Mouse (Mus musculus) bone marrow, adult 2 months (tissue): ENCODE measurements at regions not wholly inside any gene's neighbourhood (a gene's known extent, or its start where the extent isn't known, plus 50 kb on each side); places are given as distances from the start of the nearest gene placed in this dataset.

ENCODE experiments used
- CTCF ChIP-seq: fragments of 200-500 bp; IDR thresholded peaks from 2 replicates; pipeline ENCODE4 v1.5.1; 2011; ENCODE audit warnings: low read length, control low read depth; ENCODE audit not compliant: control insufficient read depth, insufficient read depth
- POLR2A ChIP-seq: fragments of 200-500 bp; IDR thresholded peaks from 2 replicates; pipeline ENCODE4 v1.6.1; 2011; ENCODE audit warnings: low read depth, mild to moderate bottlenecking, control low read depth, low read length, borderline replicate concordance; ENCODE audit not compliant: control insufficient read depth

DNA sequence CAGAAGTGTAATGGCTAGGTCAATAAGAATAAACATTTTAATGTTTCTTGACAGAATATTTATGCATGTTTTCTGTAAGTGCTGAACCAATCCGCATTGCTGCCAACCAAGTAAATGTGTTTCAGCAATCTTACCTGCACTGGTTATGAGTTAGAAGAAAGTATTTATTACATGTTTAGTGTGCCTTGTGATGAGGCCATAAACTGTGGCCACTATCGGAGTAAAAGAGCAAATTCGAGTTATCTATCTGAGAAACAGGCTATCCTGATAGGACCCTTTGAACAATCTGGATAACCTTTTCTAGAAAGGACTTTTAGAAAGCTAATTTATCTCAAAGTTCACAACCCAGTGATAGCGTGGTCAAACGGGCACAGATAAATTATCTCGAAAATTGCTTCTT, 488.7 kb upstream of the Gcfc2 start:
- no peak for TF ChIP-seq CTCF
- TF ChIP-seq POLR2A = no peak
